Mouse (Mus musculus) hindbrain, embryonic 15.5 days (tissue): ENCODE measurements around the gene Prune1. TPM values are rescaled to one million over a fixed set of nuclear protein-coding genes. Genes with fewer than 3 reads are reported as not detected.

Experiments
- ATAC-seq: fragments of 200-750 bp; cut with Nextera tagmentation; 2 replicates; pipeline ENCODE4 v1.8.0; 2017; ENCODE audit warnings: low read depth, moderate number of reproducible peaks, moderate TSS enrichment; ENCODE audit not compliant: low FRiP score
- H3K27ac ChIP-seq: fragments of 300-500 bp; sonication (generic); replicated peaks from 2 replicates; pipeline ENCODE4 v1.5.1; 2015; ENCODE audit warnings: mild to moderate bottlenecking, inconsistent platforms
- H3K27me3 ChIP-seq: fragments of 300-500 bp; sonication (generic); 2 replicates; pipeline ENCODE4 v1.6.1; 2015; ENCODE audit warnings: control low read depth, inconsistent platforms
- H3K36me3 ChIP-seq: fragments of 300-500 bp; sonication (generic); 2 replicates; pipeline ENCODE4 v1.6.1; 2015; ENCODE audit warnings: control low read depth, inconsistent platforms
- H3K4me1 ChIP-seq: fragments of 300-500 bp; sonication (generic); replicated peaks from 2 replicates; pipeline ENCODE4 v1.6.1; 2015; ENCODE audit warnings: control low read depth, inconsistent platforms
- H3K4me2 ChIP-seq: fragments of 300-500 bp; sonication (generic); 2 replicates; pipeline ENCODE4 v1.6.1; 2015; ENCODE audit warnings: moderate library complexity, mild to moderate bottlenecking, inconsistent platforms
- H3K4me3 ChIP-seq: fragments of 300-500 bp; sonication (generic); 2 replicates; pipeline ENCODE4 v1.5.1; 2015; ENCODE audit warnings: mild to moderate bottlenecking, inconsistent platforms
- H3K9ac ChIP-seq: fragments of 300-500 bp; sonication (generic); 2 replicates; pipeline ENCODE4 v1.6.1; 2015; ENCODE audit warnings: inconsistent platforms
- H3K9me3 ChIP-seq: fragments of 300-500 bp; sonication (generic); 2 replicates; pipeline ENCODE4 v1.6.1; 2016; ENCODE audit warnings: control low read depth, inconsistent platforms
- WGBS: fragments of 180-500 bp; shearing (Covaris S2); methylation state at CpG from one replicate; pipeline ENCODE4 v1.1.7; 2015; 5-methylcytosine and 5-hydroxymethylcytosine counted together
- polyA plus RNA-seq: library from polyadenylated mRNA; unstranded; fragments of >200 nt; fragmentation: Nextera tagmentation; extraction: Ambion mirVana; gene quantifications from 2 replicates; pipeline ENCODE4 v1.2.1, GENCODE M21; 2015

Gene Prune1
- 66.5 and 69.9 TPM in 2 replicates for polyA plus RNA-seq

GRCm38 (mm10) chr3:95281216-95282126 is at the start of gene Prune1, which contains the start of gene Mindy1:
TSS of gene Prune1 (minus strand) at chr3:95282076.
TSS of gene Mindy1 (plus strand) at chr3:95281345.
- Histone ChIP-seq H3K9ac (peak within 1 kb of the TSS; percentile 94), H3K4me1 (peaks cover 34% of the 10 kb centered on the region), H3K27ac (peak within 1 kb of the TSS; percentile 94), H3K9me3 (no peaks in the 10 kb centered on the region), H3K27me3 (no peaks in the 10 kb centered on the region), H3K4me2 (peak within 1 kb of the TSS; percentile 97), H3K4me3 (peak within 1 kb of the TSS; percentile 91), H3K36me3 (0 out of 2 replicates have a peak, but pooled peaks cover 6% of the 10 kb centered on the region)
- under 1% methylated on average over 53 of the region's 53 CpGs for WGBS
- ATAC-seq: peak; percentile 92

- H3K9ac ChIP-seq: no peak overlapping the region
- H3K4me2 ChIP-seq: no peak overlapping the region
- 91% methylated on average over 1 of the region's 1 CpGs for WGBS
- no peak for ATAC-seq
- no peaks in the 10 kb centered on the region for H3K4me1 ChIP-seq
- no peak overlapping the region for H3K27ac ChIP-seq
- H3K4me3 ChIP-seq: no peak overlapping the region
- peaks cover 74% of the 10 kb centered on the region for H3K36me3 ChIP-seq
- H3K27me3 ChIP-seq: no peaks in the 10 kb centered on the region
- no peaks in the 10 kb centered on the region for H3K9me3 ChIP-seq
Measured at GRCm38 (mm10) chr3:95331528-95331927, 49.7 kb upstream of the Prune1 start.

GRCm38 (mm10) chr3:95328803-95329404 is 47.0 kb upstream of the Prune1 start:
- Histone ChIP-seq H3K27me3 (no peaks in the 10 kb centered on the region), H3K36me3 (peaks cover 77% of the 10 kb centered on the region), H3K4me2 (no peak overlapping the region), H3K9me3 (no peaks in the 10 kb centered on the region), H3K4me3 (no peak overlapping the region), H3K4me1 (no peaks in the 10 kb centered on the region), H3K27ac (no peak overlapping the region), H3K9ac (no peak overlapping the region)
- 96% methylated on average over 1 of the region's 1 CpGs for WGBS
- ATAC-seq: no peak

- H3K27ac ChIP-seq: no peak overlapping the region
- no peak overlapping the region for H3K4me2 ChIP-seq
- WGBS: 96% methylated on average over 6 of the region's 6 CpGs
- no peaks in the 10 kb centered on the region for H3K9me3 ChIP-seq
- ATAC-seq: no peak
- H3K9ac ChIP-seq: no peak overlapping the region
- H3K27me3 ChIP-seq: no peaks in the 10 kb centered on the region
- no peak overlapping the region for H3K4me3 ChIP-seq
- H3K36me3 ChIP-seq: peaks cover 90% of the 10 kb centered on the region
- H3K4me1 ChIP-seq: 0 out of 2 replicates have a peak, but pooled peaks cover 3% of the 10 kb centered on the region
Measured at GRCm38 (mm10) chr3:95324454-95325144, 42.7 kb upstream of the Prune1 start.

GRCm38 (mm10) chr3:95323429-95323828 is 41.6 kb upstream of the Prune1 start:
- no peak overlapping the region for H3K4me3 ChIP-seq
- H3K9me3 ChIP-seq: no peaks in the 10 kb centered on the region
- no peak overlapping the region for H3K4me2 ChIP-seq
- WGBS: 92% methylated on average over 3 of the region's 3 CpGs
- H3K36me3 ChIP-seq: peaks cover 80% of the 10 kb centered on the region
- H3K27ac ChIP-seq: no peak overlapping the region
- H3K27me3 ChIP-seq: no peaks in the 10 kb centered on the region
- no peak overlapping the region for H3K9ac ChIP-seq
- no peak for ATAC-seq
- peaks cover 8% of the 10 kb centered on the region; the same call in 1 of the 2 replicates for H3K4me1 ChIP-seq

GRCm38 (mm10) chr3:95319701-95320625 is 38.1 kb upstream of the Prune1 start:
- peaks cover 30% of the 10 kb centered on the region for H3K4me1 ChIP-seq
- H3K9ac ChIP-seq: no peak overlapping the region
- no peak for ATAC-seq
- no peak overlapping the region for H3K27ac ChIP-seq
- no peaks in the 10 kb centered on the region for H3K9me3 ChIP-seq
- 71% methylated on average over 12 of the region's 12 CpGs for WGBS
- no peak overlapping the region for H3K4me2 ChIP-seq
- no peak overlapping the region for H3K4me3 ChIP-seq
- H3K36me3 ChIP-seq: peaks cover 53% of the 10 kb centered on the region
- H3K27me3 ChIP-seq: no peaks in the 10 kb centered on the region

- Histone ChIP-seq H3K4me2 (no peak overlapping the region), H3K9me3 (no peaks in the 10 kb centered on the region), H3K4me3 (no peak overlapping the region), H3K4me1 (peaks cover 36% of the 10 kb centered on the region), H3K36me3 (peaks cover 44% of the 10 kb centered on the region), H3K9ac (no peak overlapping the region), H3K27ac (no peak overlapping the region), H3K27me3 (no peaks in the 10 kb centered on the region)
- ATAC-seq: no peak
- WGBS: 66% methylated on average over 2 of the region's 2 CpGs
Measured at GRCm38 (mm10) chr3:95319110-95319509, 37.2 kb upstream of the Prune1 start.

- H3K27ac ChIP-seq: no peak overlapping the region
- H3K9ac ChIP-seq: no peak overlapping the region
- H3K9me3 ChIP-seq: no peaks in the 10 kb centered on the region
- WGBS: 45% methylated on average over 6 of the region's 6 CpGs
- H3K27me3 ChIP-seq: no peaks in the 10 kb centered on the region
- no peak for ATAC-seq
- H3K4me3 ChIP-seq: no peak overlapping the region
- peaks cover 38% of the 10 kb centered on the region for H3K4me1 ChIP-seq
- no peak overlapping the region for H3K4me2 ChIP-seq
- H3K36me3 ChIP-seq: peaks cover 38% of the 10 kb centered on the region
Measured at GRCm38 (mm10) chr3:95318548-95318947, 36.7 kb upstream of the Prune1 start.

- Histone ChIP-seq H3K4me1 (peaks cover 38% of the 10 kb centered on the region), H3K4me2 (peak overlapping the region; percentile 7; the same call in 1 of the 2 replicates), H3K9me3 (no peaks in the 10 kb centered on the region), H3K9ac (no peak overlapping the region), H3K4me3 (no peak overlapping the region), H3K27me3 (no peaks in the 10 kb centered on the region), H3K36me3 (peaks cover 28% of the 10 kb centered on the region), H3K27ac (0 out of 2 replicates have a peak overlapping the region, but pooled peaks have one; percentile 23)
- WGBS: 24% methylated on average over 12 of the region's 12 CpGs
- ATAC-seq: no peak
Measured at GRCm38 (mm10) chr3:95317414-95318080, 35.7 kb upstream of the Prune1 start.

GRCm38 (mm10) chr3:95315844-95316550 is 34.1 kb upstream of the Prune1 start:
- Histone ChIP-seq H3K4me1 (peaks cover 38% of the 10 kb centered on the region), H3K9ac (peak overlapping the region; percentile 88), H3K4me3 (peak overlapping the region; percentile 71), H3K27me3 (no peaks in the 10 kb centered on the region), H3K9me3 (no peaks in the 10 kb centered on the region), H3K27ac (peak overlapping the region; percentile 88), H3K4me2 (peak overlapping the region; percentile 82), H3K36me3 (peaks cover 13% of the 10 kb centered on the region)
- ATAC-seq: no peak
- 13% methylated on average over 9 of the region's 9 CpGs for WGBS
